Mouse (Mus musculus) left cerebral cortex, adult 18-20 months (tissue): Measurements from ENCODE around the gene Pde4d. TPM values are rescaled to one million over a fixed set of nuclear protein-coding genes. Genes with fewer than 3 reads are reported as not detected.
A peak's percentile ranks its signal among the peaks of the same experiment; 100 is the strongest.

Experiments used
- DNase-seq, 2 experiments: peaks; one replicate each; pipeline ENCODE4 v3.0.0; 2021 to 2022; ENCODE audit warnings: low spot score in 2 of 2, mixed read lengths in 1 of 2
- total RNA-seq, 2 experiments: library from RNA; stranded (reverse); gene quantifications; 2 replicates each; pipeline ENCODE4 v1.2.3; 2021

The Pde4d gene
- total RNA-seq, 2 experiments from 2014 or later, result 107 to 109 TPM

DNA sequence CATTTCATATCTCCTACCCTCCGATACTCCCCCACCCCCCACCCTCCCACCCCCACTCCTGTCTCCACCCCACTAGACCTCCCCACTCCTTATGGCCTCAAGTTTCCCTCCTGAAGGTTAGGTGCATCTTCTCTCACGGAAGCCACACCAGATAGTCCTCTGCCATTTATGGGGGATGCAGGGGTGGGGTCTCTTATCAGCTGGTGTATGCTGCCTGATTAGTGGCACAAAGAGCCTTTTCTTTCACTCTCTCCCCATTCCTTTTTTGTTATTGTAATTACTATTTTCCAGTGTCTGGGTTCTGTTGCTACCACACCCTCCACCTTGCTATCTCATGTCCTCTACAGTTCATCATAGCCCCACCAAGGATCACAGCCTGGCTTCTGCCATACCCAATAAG, 1194.3 kb downstream of the Pde4d start:
- DNase-seq, result no peak

DNA sequence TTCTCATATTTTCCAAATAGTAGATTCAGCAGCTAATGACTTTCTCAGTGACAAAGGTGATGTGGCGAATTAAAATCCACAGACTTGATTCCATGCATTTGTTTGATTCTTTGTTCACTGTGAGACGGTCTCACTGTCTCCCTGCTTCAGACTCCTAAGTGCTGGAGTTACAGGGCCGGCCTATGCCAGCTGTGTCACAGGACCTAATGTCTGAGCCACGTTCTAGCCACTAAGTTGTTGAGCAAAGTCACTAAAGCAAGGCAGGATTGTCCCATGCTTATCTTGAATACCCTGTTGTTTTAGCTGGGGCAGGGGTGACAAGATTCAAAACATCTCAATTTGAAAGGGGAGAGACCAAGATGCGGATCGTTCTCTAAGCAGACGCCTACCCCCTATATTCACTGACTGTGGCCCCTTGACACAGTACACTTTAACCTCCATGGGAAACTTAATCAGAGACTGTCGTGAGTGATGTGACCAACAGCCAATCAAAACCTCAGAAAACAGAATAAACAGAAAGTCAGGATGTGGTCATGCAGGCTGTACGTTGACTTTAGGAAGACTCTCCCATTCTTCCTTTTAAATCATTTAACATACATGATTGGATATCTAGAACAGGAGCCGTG, 1195.6 kb downstream of the Pde4d start:
- DNase-seq, result no peak

DNA sequence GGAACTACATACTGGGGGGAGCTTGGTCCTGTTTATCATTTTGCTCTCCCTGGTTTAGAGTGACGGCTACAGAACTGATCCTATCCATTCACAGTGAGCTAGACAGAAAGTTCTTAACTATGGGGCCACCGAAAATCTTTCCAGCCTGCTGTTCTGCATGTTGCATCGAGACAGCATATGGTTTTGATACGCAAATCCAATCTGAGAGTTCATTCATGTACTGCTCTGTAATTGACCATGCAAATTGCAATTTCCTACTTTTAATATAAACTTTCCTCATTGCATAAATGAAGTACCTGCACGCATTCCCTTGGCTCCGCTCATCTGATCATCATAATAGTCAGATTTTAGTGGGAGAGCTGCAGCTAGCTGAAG, 1196.1 kb downstream of the Pde4d start:
- no peak for DNase-seq

GRCm38 (mm10) chr13:109646597-109647232, 1197.0 kb downstream of the Pde4d start:
- DNase-seq, result no peak

GRCm38 (mm10) chr13:109647479-109648199, 1197.9 kb downstream of the Pde4d start:
- DNase-seq, result no peak

GRCm38 (mm10) chr13:109648311-109648710, 1198.6 kb downstream of the Pde4d start:
- DNase-seq, result no peak

DNA sequence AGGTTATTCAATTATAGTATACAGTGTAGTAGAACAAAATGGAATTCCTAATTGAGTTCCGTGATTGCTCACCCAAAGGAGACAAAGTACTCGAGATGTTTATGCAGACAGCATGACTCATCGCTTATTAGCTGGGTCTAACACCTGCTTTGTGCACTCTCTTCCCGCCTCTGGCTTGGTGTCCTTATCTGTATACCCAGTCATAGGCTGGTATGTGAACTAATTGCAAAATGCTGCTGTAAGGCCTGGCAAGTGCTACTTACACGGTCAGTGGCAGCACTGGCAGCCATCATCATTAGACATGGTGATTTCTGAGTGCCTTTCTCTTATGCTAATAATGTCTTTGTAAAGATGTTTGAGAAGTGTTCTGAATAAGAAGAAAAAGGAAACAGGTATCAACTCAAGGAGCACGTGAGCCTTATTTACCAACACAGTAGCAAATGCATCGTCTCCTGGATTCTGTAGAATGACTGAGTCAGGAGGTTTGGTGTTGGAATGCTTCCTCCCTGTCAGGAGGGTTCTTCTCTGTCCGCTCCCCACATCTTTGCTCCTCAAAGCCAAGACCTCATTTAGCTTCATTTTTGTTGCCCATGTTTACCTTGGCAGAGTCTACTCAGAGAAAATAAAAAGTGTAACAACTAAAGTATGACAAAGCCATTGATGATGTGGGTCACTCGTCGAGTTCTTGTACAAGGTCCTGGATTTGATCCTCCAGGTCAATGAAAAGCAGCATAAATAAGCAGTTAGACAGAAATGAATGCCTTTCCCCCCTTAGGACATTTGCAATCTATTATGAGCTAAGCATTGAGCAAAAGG, 1202.2 kb downstream of the Pde4d start:
- no peak for DNase-seq

GRCm38 (mm10) chr13:109652631-109653030, 1202.9 kb downstream of the Pde4d start:
- DNase-seq, result no peak

DNA sequence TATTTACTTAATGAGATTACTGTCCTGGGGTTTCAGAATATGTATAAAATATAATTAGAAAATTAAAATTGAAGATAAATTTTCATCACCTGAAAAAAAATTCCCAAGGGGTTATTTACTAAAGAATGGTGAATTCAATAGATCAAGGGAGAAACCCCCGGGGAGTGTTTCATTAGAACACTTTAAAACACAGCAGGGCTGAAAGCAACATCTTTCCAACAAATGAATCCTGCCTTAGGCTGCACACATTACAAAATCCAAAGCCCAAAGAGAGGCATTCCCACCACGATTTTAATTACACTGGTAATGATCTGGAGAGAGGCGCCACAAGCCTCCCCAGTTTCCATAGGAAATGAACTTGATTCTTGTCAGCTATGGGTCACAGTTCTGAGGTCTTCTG, 1205.6 kb downstream of the Pde4d start:
- no peak for DNase-seq

- no peak for DNase-seq
These were observed 1209.4 kb downstream of the Pde4d start for GRCm38 (mm10) chr13:109659103-109659502.

GRCm38 (mm10) chr13:109661345-109661744, 1211.6 kb downstream of the Pde4d start:
- DNase-seq, result no peak

GRCm38 (mm10) chr13:109662099-109662498, 1212.4 kb downstream of the Pde4d start:
- DNase-seq, result no peak

- no peak for DNase-seq
These were observed 1213.0 kb downstream of the Pde4d start for GRCm38 (mm10) chr13:109662731-109663130.

- DNase-seq, result no peak
These were observed 1215.4 kb downstream of the Pde4d start for GRCm38 (mm10) chr13:109664956-109665802.

DNA sequence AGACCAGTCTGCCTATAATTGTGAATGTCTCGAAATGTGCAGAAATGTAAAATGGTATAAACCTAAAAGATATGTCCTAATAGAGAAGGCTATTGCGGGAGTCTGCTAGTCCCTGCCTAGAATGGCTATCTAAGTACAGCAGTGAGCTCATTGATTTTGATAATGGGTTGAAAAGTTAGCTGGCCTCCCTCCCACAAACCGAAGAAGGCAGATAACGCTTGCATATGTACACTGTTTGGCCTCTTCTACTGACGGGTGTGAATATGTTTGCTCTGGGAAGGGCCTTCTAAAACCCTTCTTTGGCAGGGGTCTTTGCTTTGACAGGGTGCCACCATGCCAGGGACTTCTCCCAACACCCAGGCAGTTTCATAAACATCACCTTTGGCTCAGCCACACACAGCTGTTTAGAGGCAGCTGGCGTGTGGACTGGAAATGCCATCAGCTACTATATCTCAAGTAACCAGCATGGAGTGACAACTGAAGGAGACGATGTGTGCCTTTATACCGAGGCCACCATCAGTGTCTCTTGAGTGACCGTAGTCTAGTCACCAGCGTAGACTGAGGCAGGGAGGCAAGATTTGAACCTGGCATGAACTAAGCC, 1216.2 kb downstream of the Pde4d start:
- DNase-seq, result no peak

DNA sequence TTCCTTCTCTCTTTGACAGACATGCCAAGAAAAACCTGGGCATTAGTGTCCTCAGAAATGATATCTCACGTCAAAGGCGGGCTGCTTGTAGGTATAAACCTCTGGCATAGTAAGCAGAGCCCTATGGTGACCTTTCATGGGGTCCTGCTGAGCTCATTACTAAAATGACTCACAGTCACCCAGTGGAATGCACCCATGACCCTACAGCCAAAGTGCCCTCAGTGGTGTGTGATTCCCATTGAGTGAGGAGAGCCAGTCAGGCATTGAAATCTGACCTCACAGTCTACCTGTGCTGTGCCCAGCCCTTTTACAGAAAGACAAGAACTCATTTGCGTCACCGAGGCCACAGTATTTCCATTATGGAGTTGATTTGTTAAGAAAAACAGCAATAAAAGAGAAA, 1220.2 kb downstream of the Pde4d start:
- no peak for DNase-seq

DNA sequence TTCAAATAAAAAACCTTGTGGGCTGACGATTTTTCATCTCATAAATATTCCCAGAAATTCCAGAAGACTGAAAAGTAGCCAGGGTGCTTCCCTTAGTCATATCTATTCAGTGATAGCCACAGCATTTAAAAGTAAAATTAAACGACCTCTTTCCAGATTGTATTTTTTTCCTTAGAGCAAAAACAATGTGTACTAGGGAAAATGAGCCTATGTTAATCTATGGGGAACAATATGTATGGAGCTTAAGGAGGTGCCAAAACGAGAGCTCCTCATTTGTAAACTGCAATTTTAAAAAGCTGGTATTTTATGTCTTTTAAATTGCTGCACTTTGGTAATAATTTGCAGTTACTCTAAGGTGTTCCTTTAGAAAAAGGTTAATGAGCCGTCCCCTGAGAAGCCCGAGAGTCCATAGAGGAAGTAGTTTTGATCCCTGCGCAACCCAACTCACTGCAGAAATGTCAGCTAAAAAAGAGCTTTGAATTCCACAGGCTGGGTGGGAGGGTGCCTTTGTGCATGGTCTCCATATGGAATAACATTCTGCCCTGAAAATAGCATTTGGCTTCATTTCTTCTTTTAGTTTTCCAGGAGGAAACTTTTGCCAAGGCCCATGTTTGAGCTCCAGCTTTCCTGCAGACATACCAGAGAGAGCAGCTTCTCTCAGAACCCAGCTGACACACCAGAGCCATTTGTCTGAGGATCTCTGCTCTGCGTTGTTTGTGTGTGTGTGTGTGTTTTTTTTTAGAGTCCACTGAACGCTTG, 1222.0 kb downstream of the Pde4d start:
- DNase-seq, result peak; percentile 19 to 52

GRCm38 (mm10) chr13:109677047-109677446, 1227.3 kb downstream of the Pde4d start:
- DNase-seq, result no peak

- no peak for DNase-seq
These were observed 1227.9 kb downstream of the Pde4d start for GRCm38 (mm10) chr13:109677617-109678016.

DNA sequence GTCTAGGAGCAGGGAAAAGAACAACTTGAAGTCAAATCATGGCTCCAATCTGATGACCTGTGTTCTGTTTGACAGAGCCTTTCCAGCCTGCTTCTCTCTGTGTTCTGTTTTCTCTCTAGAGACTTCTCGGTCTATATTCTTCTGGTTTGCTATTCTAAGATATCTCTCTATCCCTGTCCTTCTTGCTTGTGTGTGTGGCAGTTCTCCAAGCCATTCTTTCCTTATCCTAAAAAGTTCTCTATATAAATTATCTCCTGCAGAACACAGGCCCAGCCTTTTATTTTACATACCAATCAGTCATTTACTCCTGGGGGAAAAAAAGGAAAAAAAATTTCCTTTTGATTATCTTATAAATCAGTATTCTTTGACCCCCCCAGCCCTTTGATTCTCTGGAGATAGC, 1229.2 kb downstream of the Pde4d start:
- no peak for DNase-seq
